Mouse (Mus musculus): ENCODE measurements at regions not wholly inside any gene's neighbourhood (a gene's known extent, or its start where the extent isn't known, plus 50 kb on each side); places are given as distances from the start of the nearest gene placed in this dataset.

DNA sequence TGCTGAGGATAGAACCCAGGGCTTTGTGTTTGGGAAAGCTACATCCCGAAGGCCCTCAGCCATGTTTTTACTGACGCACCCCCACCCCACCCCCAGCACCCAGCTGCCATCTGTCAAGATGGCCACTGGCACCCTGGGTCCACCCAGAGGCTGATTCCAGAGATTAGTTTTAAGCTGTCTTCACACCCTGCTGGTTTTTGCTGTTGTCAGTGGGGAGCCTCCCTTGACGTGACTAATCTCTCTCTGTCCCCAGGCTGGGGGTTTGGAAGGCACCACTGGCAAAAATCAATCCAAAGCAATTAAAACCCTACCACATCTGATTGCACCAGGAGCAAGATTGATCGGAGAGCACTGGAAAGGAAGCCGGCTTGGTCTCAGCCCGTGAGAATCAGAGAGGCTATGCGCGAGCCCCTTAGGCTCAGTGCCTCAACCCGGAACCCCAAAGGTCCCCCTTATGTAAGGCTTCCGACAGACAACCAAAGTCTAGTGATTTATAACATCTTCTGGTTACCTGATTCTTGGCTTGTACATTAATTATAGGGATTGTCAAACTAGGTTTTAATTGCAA is 59.7 kb upstream of the Kazn start:
- Histone ChIP-seq H3K27me3 (no peaks in the 10 kb centered on the region), H3K9me3 (no peaks in the 10 kb centered on the region), H3K4me2 (no peak overlapping the region), H3K27ac (no peak overlapping the region), H3K4me3 (no peak overlapping the region), H3K9ac (no peak overlapping the region), H3K36me3 (no peaks in the 10 kb centered on the region), H3K4me1 (peaks cover 26% of the 10 kb centered on the region)
- 75% methylated on average over 10 of the region's 10 CpGs for WGBS
- no peak for ATAC-seq (ENCODE audit: insufficient number of reproducible peaks, low FRiP score, low TSS enrichment, low read depth)

DNA sequence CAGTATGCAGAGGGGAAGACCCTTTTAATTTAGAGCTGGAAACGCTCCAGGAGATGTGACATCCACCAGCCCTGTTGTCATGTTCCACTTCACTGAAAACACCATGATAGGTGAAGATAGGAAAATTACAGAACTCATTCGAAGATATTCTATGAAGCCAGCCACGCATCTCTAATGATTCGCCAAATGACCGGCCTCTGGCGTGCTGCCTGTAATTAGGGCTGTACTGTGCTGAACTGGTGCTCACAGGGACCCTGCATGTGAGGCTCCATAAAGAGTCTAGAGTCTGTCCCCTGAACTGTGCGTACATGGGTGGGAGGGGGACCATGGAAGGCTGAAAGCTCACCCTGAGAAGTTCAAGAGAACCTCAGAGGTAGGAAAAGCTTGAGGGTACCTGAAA is 53.6 kb upstream of the Kazn start:
- Histone ChIP-seq H3K4me3 (no peak overlapping the region), H3K4me2 (no peak overlapping the region), H3K36me3 (no peaks in the 10 kb centered on the region), H3K9ac (no peak overlapping the region), H3K27ac (no peak overlapping the region), H3K4me1 (no peaks in the 10 kb centered on the region), H3K9me3 (no peaks in the 10 kb centered on the region), H3K27me3 (no peaks in the 10 kb centered on the region)
- ATAC-seq (ENCODE audit: insufficient number of reproducible peaks, low FRiP score, low TSS enrichment, low read depth), result no peak
- WGBS, result 60% methylated on average over 7 of the region's 7 CpGs

DNA sequence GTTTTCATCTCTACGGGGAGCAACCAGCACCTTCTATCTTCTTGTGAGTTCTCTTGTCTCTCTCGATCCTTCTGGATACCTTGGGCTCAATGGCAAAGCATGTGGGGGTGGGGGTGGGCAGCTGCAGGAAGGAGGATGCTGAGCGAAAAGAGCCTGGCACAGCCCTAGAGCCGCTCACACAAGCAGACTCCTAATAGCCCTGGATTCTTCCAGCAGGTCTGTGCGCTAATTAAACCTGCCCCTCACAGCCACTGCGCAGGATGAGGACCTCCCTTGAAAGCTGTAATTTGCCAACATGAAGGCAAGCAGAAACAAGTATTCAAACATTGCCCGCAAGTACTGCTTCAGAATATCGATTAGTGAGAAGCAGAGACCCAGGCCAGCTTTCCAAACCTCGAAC is 53.1 kb upstream of the Kazn start:
- Histone ChIP-seq H3K9ac (no peak overlapping the region), H3K4me3 (no peak overlapping the region), H3K27me3 (no peaks in the 10 kb centered on the region), H3K4me1 (no peaks in the 10 kb centered on the region), H3K9me3 (no peaks in the 10 kb centered on the region), H3K27ac (no peak overlapping the region), H3K4me2 (no peak overlapping the region), H3K36me3 (no peaks in the 10 kb centered on the region)
- WGBS, result 68% methylated on average over 9 of the region's 9 CpGs
- ATAC-seq (ENCODE audit: insufficient number of reproducible peaks, low FRiP score, low TSS enrichment, low read depth), result no peak

DNA sequence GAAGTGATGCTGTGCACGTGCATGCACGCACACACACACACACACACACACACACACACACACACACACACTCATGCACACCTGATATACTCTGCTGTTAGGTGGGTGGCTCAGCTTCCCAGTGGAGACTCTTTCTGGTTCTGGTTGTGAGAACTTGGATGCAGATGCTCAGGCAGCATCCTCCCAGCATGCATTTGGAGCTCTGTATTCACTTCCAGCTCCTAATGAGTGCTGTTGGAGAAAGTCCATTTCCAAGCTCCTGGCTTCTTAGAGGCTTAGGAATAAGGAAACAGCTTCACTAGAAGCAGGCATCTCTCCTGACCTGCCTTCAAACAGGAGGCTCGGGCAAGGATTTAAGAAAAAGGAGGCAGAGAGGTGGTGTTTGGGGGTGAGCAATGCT is 52.2 kb upstream of the Kazn start:
- ATAC-seq (ENCODE audit: insufficient number of reproducible peaks, low FRiP score, low TSS enrichment, low read depth), result no peak
- Histone ChIP-seq H3K9me3 (no peaks in the 10 kb centered on the region), H3K36me3 (no peaks in the 10 kb centered on the region), H3K4me2 (no peak overlapping the region), H3K4me1 (no peaks in the 10 kb centered on the region), H3K4me3 (no peak overlapping the region), H3K27ac (no peak overlapping the region), H3K27me3 (no peaks in the 10 kb centered on the region), H3K9ac (no peak overlapping the region)
- 90% methylated on average over 3 of the region's 3 CpGs for WGBS

All from limb, embryonic 15.5 days (tissue).